Mouse (Mus musculus): ENCODE results near the gene Tmem203. TPM values are rescaled to one million over a fixed set of nuclear protein-coding genes. Genes with fewer than 3 reads are reported as not detected.

The Tmem203 gene
- polyA plus RNA-seq (2014; fragmentation: Nextera tagmentation; extraction: Ambion mirVana), result 12.2 and 14.6 TPM in 2 replicates

DNA sequence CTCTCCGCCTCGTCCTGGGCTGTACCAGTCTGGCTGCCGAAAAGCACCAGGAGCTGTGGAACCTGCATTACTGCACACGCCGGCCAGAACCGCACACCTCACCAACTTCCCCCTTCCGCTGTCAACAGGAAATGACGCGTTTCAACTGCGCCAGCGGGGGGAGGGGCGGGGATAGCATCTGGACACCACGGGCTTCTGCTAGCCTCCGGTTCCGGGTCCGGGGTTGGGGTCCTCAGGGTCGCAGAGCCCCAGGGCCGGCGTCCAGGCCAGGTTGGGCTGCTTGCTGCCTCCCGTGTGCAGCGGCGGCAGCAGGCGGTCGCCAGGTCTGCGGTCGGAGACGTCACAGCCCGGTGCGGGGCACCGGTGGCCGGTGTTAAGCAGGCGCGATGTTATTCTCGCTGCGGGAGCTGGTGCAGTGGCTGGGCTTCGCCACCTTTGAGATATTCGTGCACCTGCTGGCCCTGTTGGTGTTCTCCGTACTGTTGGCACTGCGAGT is at the start of gene Tmem203:
TSS of gene Tmem203 (plus strand) at position 156 of the 496 bp plus-strand sequence.
- ATAC-seq (ENCODE audit: low FRiP score) (peak; percentile 91), DNase-seq (ENCODE audit: low spot score) (peak; percentile 98)
- peak within 1 kb of the TSS; percentile 49; the same call in 1 of the 2 replicates for H3K27ac ChIP-seq (ENCODE audit: low read depth, low read length)
- under 1% methylated on average over 38 of the region's 39 CpGs for WGBS
- H3K4me2 ChIP-seq (replicated peaks; ENCODE audit: low read depth, low read length), result peak within 1 kb of the TSS; percentile 88
- H3K27me3 ChIP-seq (ENCODE audit: control insufficient read depth, insufficient read depth, low read length), result no peaks in the 10 kb centered on the region
- H3K9ac ChIP-seq (ENCODE audit: low read depth, low read length), result peak within 1 kb of the TSS; percentile 69
- peak within 1 kb of the TSS; percentile 69 for H3K4me3 ChIP-seq (ENCODE audit: low read depth, low read length)
- 0 out of 2 replicates have a peak, but pooled peaks cover 2% of the 10 kb centered on the region for H3K36me3 ChIP-seq (ENCODE audit: control insufficient read depth, insufficient read depth, low read length)
- peaks cover 7% of the 10 kb centered on the region; the same call in 1 of the 2 replicates for H3K4me1 ChIP-seq (replicated peaks; ENCODE audit: control insufficient read depth, insufficient read depth, low read length)
- H3K9me3 ChIP-seq (ENCODE audit: control insufficient read depth, low read length), result no peaks in the 10 kb centered on the region

- Histone ChIP-seq H3K4me3 (ENCODE audit: low read depth, low read length) (no peak overlapping the region), H3K27ac (ENCODE audit: low read depth, low read length) (no peak overlapping the region), H3K27me3 (ENCODE audit: control insufficient read depth, insufficient read depth, low read length) (no peaks in the 10 kb centered on the region), H3K36me3 (ENCODE audit: control insufficient read depth, insufficient read depth, low read length) (0 out of 2 replicates have a peak, but pooled peaks cover 4% of the 10 kb centered on the region), H3K4me2 (replicated peaks; ENCODE audit: low read depth, low read length) (no peak overlapping the region), H3K9me3 (ENCODE audit: control insufficient read depth, low read length) (no peaks in the 10 kb centered on the region), H3K4me1 (replicated peaks; ENCODE audit: control insufficient read depth, insufficient read depth, low read length) (peaks cover 6% of the 10 kb centered on the region; the same call in 1 of the 2 replicates), H3K9ac (ENCODE audit: low read depth, low read length) (no peak overlapping the region)
- DNase-seq (ENCODE audit: low spot score) (no peak), ATAC-seq (ENCODE audit: low FRiP score) (no peak)
- 92% methylated on average over 1 of the region's 1 CpGs for WGBS
These were observed 47.6 kb upstream of the Tmem203 start for GRCm38 (mm10) chr2:25207593-25207992.

GRCm38 (mm10) chr2:25210686-25211085 is 44.6 kb upstream of the Tmem203 start:
- H3K27ac ChIP-seq (ENCODE audit: low read depth, low read length), result peak overlapping the region; percentile 87; the same call in 1 of the 2 replicates
- H3K4me3 ChIP-seq (ENCODE audit: low read depth, low read length), result peak overlapping the region; percentile 90
- ATAC-seq (ENCODE audit: low FRiP score), result peak; percentile 55; the same call in 1 of the 2 replicates
- H3K4me1 ChIP-seq (replicated peaks; ENCODE audit: control insufficient read depth, insufficient read depth, low read length), result peaks cover 6% of the 10 kb centered on the region; the same call in 1 of the 2 replicates
- no peaks in the 10 kb centered on the region for H3K9me3 ChIP-seq (ENCODE audit: control insufficient read depth, low read length)
- DNase-seq (ENCODE audit: low spot score), result no peak
- H3K27me3 ChIP-seq (ENCODE audit: control insufficient read depth, insufficient read depth, low read length), result no peaks in the 10 kb centered on the region
- H3K36me3 ChIP-seq (ENCODE audit: control insufficient read depth, insufficient read depth, low read length), result 0 out of 2 replicates have a peak, but pooled peaks cover 2% of the 10 kb centered on the region
- under 1% methylated on average over 24 of the region's 24 CpGs for WGBS
- H3K4me2 ChIP-seq (replicated peaks; ENCODE audit: low read depth, low read length), result peak overlapping the region; percentile 70
- peak overlapping the region; percentile 95 for H3K9ac ChIP-seq (ENCODE audit: low read depth, low read length)

GRCm38 (mm10) chr2:25211121-25211670 is 44.0 kb upstream of the Tmem203 start, which contains the start of gene Nelfb:
Gene Nelfb (minus strand): TSS chr2:25211489.
- Histone ChIP-seq H3K9me3 (ENCODE audit: control insufficient read depth, low read length) (no peaks in the 10 kb centered on the region), H3K36me3 (ENCODE audit: control insufficient read depth, insufficient read depth, low read length) (no peaks in the 10 kb centered on the region), H3K4me3 (ENCODE audit: low read depth, low read length) (peak within 1 kb of the TSS; percentile 90), H3K27me3 (ENCODE audit: control insufficient read depth, insufficient read depth, low read length) (no peaks in the 10 kb centered on the region), H3K4me2 (replicated peaks; ENCODE audit: low read depth, low read length) (peak within 1 kb of the TSS; percentile 70), H3K9ac (ENCODE audit: low read depth, low read length) (peak within 1 kb of the TSS; percentile 95), H3K4me1 (replicated peaks; ENCODE audit: control insufficient read depth, insufficient read depth, low read length) (peaks cover 6% of the 10 kb centered on the region; the same call in 1 of the 2 replicates), H3K27ac (ENCODE audit: low read depth, low read length) (peak within 1 kb of the TSS; percentile 87)
- peak; percentile 95 for ATAC-seq (ENCODE audit: low FRiP score)
- DNase-seq (ENCODE audit: low spot score), result peak; percentile 92
- under 1% methylated on average over 43 of the region's 44 CpGs for whole genome bisulfite sequencing

- DNase-seq (ENCODE audit: low spot score) (no peak), ATAC-seq (ENCODE audit: low FRiP score) (no peak)
- H3K27me3 ChIP-seq (ENCODE audit: control insufficient read depth, insufficient read depth, low read length), result no peaks in the 10 kb centered on the region
- H3K27ac ChIP-seq (ENCODE audit: low read depth, low read length), result no peak overlapping the region
- H3K36me3 ChIP-seq (ENCODE audit: control insufficient read depth, insufficient read depth, low read length), result no peaks in the 10 kb centered on the region
- no peaks in the 10 kb centered on the region for H3K9me3 ChIP-seq (ENCODE audit: control insufficient read depth, low read length)
- no peak overlapping the region for H3K4me3 ChIP-seq (ENCODE audit: low read depth, low read length)
- no peak overlapping the region for H3K9ac ChIP-seq (ENCODE audit: low read depth, low read length)
- no peak overlapping the region for H3K4me2 ChIP-seq (replicated peaks; ENCODE audit: low read depth, low read length)
- H3K4me1 ChIP-seq (replicated peaks; ENCODE audit: control insufficient read depth, insufficient read depth, low read length), result peaks cover 6% of the 10 kb centered on the region; the same call in 1 of the 2 replicates
- 67% methylated on average over 23 of the region's 23 CpGs for WGBS
These were observed 41.9 kb upstream of the Tmem203 start for GRCm38 (mm10) chr2:25213266-25213865.

DNA sequence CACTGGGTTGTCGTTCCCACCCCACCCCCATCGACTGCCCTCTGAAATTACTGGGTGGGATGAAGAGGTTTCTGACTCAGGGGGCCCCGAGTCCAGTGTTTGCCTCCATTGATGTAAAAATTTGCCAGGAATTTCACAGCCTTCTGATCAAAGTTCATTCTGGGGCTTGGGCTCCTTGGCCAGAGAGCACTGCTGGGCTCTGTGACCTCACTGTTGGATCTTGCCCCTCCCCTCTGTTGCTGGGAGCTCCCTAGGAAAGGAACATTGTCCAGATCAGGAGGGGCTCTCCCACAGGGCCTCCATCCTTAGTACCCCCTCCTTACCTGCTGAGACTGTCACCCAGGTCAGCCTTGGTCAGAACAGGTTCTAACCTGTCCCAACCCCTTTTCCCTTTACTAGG is 40.8 kb upstream of the Tmem203 start, which contains the start of gene Stpg3:
TSS of gene Stpg3 (minus strand) at position 194 of the 400 bp plus-strand sequence.
- WGBS, result 67% methylated on average over 3 of the region's 3 CpGs
- Histone ChIP-seq H3K27ac (ENCODE audit: low read depth, low read length) (no peak within 1 kb of the TSS), H3K9me3 (ENCODE audit: control insufficient read depth, low read length) (no peaks in the 10 kb centered on the region), H3K27me3 (ENCODE audit: control insufficient read depth, insufficient read depth, low read length) (no peaks in the 10 kb centered on the region), H3K4me3 (ENCODE audit: low read depth, low read length) (no peak within 1 kb of the TSS), H3K4me2 (replicated peaks; ENCODE audit: low read depth, low read length) (no peak within 1 kb of the TSS), H3K4me1 (replicated peaks; ENCODE audit: control insufficient read depth, insufficient read depth, low read length) (peaks cover 6% of the 10 kb centered on the region; the same call in 1 of the 2 replicates), H3K36me3 (ENCODE audit: control insufficient read depth, insufficient read depth, low read length) (no peaks in the 10 kb centered on the region), H3K9ac (ENCODE audit: low read depth, low read length) (no peak within 1 kb of the TSS)
- DNase-seq (ENCODE audit: low spot score), result no peak
- no peak for ATAC-seq (ENCODE audit: low FRiP score)

GRCm38 (mm10) chr2:25217666-25218065 is 37.6 kb upstream of the Tmem203 start:
- no peaks in the 10 kb centered on the region for H3K9me3 ChIP-seq (ENCODE audit: control insufficient read depth, low read length)
- H3K4me1 ChIP-seq (replicated peaks; ENCODE audit: control insufficient read depth, insufficient read depth, low read length), result no peaks in the 10 kb centered on the region
- no peak for DNase-seq (ENCODE audit: low spot score)
- H3K4me3 ChIP-seq (ENCODE audit: low read depth, low read length), result no peak overlapping the region
- no peak for ATAC-seq (ENCODE audit: low FRiP score)
- H3K27me3 ChIP-seq (ENCODE audit: control insufficient read depth, insufficient read depth, low read length), result no peaks in the 10 kb centered on the region
- H3K4me2 ChIP-seq (replicated peaks; ENCODE audit: low read depth, low read length), result no peak overlapping the region
- H3K9ac ChIP-seq (ENCODE audit: low read depth, low read length), result no peak overlapping the region
- WGBS, result 68% methylated on average over 2 of the region's 2 CpGs
- no peaks in the 10 kb centered on the region for H3K36me3 ChIP-seq (ENCODE audit: control insufficient read depth, insufficient read depth, low read length)
- H3K27ac ChIP-seq (ENCODE audit: low read depth, low read length), result no peak overlapping the region

- Histone ChIP-seq H3K9me3 (ENCODE audit: control insufficient read depth, low read length) (no peaks in the 10 kb centered on the region), H3K4me1 (replicated peaks; ENCODE audit: control insufficient read depth, insufficient read depth, low read length) (no peaks in the 10 kb centered on the region), H3K4me3 (ENCODE audit: low read depth, low read length) (no peak within 1 kb of the TSS), H3K4me2 (replicated peaks; ENCODE audit: low read depth, low read length) (no peak within 1 kb of the TSS), H3K9ac (ENCODE audit: low read depth, low read length) (no peak within 1 kb of the TSS), H3K27ac (ENCODE audit: low read depth, low read length) (no peak within 1 kb of the TSS), H3K36me3 (ENCODE audit: control insufficient read depth, insufficient read depth, low read length) (no peaks in the 10 kb centered on the region), H3K27me3 (ENCODE audit: control insufficient read depth, insufficient read depth, low read length) (no peaks in the 10 kb centered on the region)
- DNase-seq (ENCODE audit: low spot score) (no peak), ATAC-seq (ENCODE audit: low FRiP score) (no peak)
These were observed 36.8 kb upstream of the Tmem203 start, which contains the start of gene Fam166a for GRCm38 (mm10) chr2:25218445-25218844. Gene Fam166a (plus strand): TSS chr2:25218745.

All from hindbrain, embryonic 11.5 days (tissue).